Mouse (Mus musculus) hindbrain, embryonic 11.5 days (tissue): ENCODE data around the gene Fancl. TPM values are rescaled to one million over a fixed set of nuclear protein-coding genes. Genes with fewer than 3 reads are reported as not detected.
A peak's percentile ranks its signal among the peaks of the same experiment; 100 is the strongest.
"Not testable (repeated sequence)": the region's sequence is repeated elsewhere in the genome, so short reads cannot be mapped to it uniquely, and the experiment has no call there.

ENCODE experiments used
- ATAC-seq: fragments of 200-750 bp; cut with Nextera tagmentation; 2 replicates; pipeline ENCODE4 v1.8.0; 2017; ENCODE audit warnings: mild to moderate bottlenecking, moderate TSS enrichment, moderate library complexity; ENCODE audit not compliant: low FRiP score
- DNase-seq: peaks from one replicate; pipeline ENCODE4 v3.0.0-alpha.2; 2015; ENCODE audit warnings: low spot score
- H3K27ac ChIP-seq: fragments of 300-500 bp; sonication (generic); 2 replicates; pipeline ENCODE4 v1.5.1; 2014; ENCODE audit warnings: mild to moderate bottlenecking, low read depth, low read length
- H3K27me3 ChIP-seq: fragments of 300-500 bp; sonication (generic); 2 replicates; pipeline ENCODE4 v1.6.1; 2014; ENCODE audit warnings: mild to moderate bottlenecking, low read length, moderate library complexity, mixed read lengths; ENCODE audit not compliant: control insufficient read depth, insufficient read depth
- H3K36me3 ChIP-seq: fragments of 300-500 bp; sonication (generic); 2 replicates; pipeline ENCODE4 v1.6.1; 2014; ENCODE audit warnings: mild to moderate bottlenecking, low read length, moderate library complexity, mixed read lengths; ENCODE audit not compliant: control insufficient read depth, insufficient read depth
- H3K4me1 ChIP-seq: fragments of 300-500 bp; sonication (generic); replicated peaks from 2 replicates; pipeline ENCODE4 v1.6.1; 2014; ENCODE audit warnings: low read length, mixed read lengths; ENCODE audit not compliant: control insufficient read depth, insufficient read depth
- H3K4me2 ChIP-seq: fragments of 300-500 bp; sonication (generic); replicated peaks from 2 replicates; pipeline ENCODE4 v1.6.1; 2014; ENCODE audit warnings: mild to moderate bottlenecking, low read depth, low read length
- H3K4me3 ChIP-seq: fragments of 300-500 bp; sonication (generic); 2 replicates; pipeline ENCODE4 v1.5.1; 2014; ENCODE audit warnings: low read depth, low read length
- H3K9ac ChIP-seq: fragments of 300-500 bp; sonication (generic); 2 replicates; pipeline ENCODE4 v1.6.1; 2014; ENCODE audit warnings: low read depth, low read length
- H3K9me3 ChIP-seq: fragments of 300-500 bp; sonication (generic); 2 replicates; pipeline ENCODE4 v1.6.1; 2016; ENCODE audit warnings: low read length; ENCODE audit not compliant: control insufficient read depth
- WGBS: fragments of 180-500 bp; shearing (Covaris S2); extraction: QIAGEN DNeasy Blood & Tissue Kit; methylation state at CpG from one replicate; pipeline ENCODE4 v1.1.7; 2014; 5-methylcytosine and 5-hydroxymethylcytosine counted together
- polyA plus RNA-seq: library from polyadenylated mRNA; unstranded; fragments of >200 nt; fragmentation: Nextera tagmentation; extraction: Ambion mirVana; gene quantifications from 2 replicates; pipeline ENCODE4 v1.2.1, GENCODE M21; 2014

Gene Fancl
- polyA plus RNA-seq: 29.1 and 31.8 TPM in 2 replicates

DNA sequence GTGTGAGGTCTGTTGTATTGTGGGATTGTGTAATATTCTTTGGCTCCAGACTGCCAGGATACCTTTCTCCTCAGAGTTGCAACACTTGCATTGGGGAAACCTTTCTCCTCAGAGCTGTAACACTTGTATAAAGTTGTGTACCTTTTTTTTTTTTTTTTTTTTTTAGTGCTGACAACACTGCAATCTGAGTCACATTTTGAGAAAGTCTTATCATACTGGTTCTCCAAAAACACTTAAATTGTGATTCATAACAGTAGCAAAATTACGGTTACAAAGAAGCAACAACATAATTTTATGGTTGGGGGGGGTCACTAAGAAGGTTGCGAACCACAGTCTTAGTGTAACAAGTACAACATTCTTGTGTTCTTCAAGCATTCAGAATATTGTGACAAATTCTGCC is at the start of gene Fancl:
Fancl (plus strand) TSS at position 165 of the 400 bp plus-strand sequence.
- Histone ChIP-seq H3K4me3 (peak within 1 kb of the TSS; percentile 67), H3K27me3 (no peaks in the 10 kb centered on the region), H3K9ac (peak within 1 kb of the TSS; percentile 83), H3K4me2 (peak within 1 kb of the TSS; percentile 42), H3K36me3 (no peaks in the 10 kb centered on the region), H3K9me3 (no peaks in the 10 kb centered on the region), H3K4me1 (no peaks in the 10 kb centered on the region), H3K27ac (0 out of 2 replicates have a peak within 1 kb of the TSS, but pooled peaks have one; percentile 20)
- 97% methylated on average over 2 of the region's 2 CpGs for WGBS
- DNase-seq (no peak), ATAC-seq (no peak)

- Histone ChIP-seq H3K36me3 (no peaks in the 10 kb centered on the region), H3K4me2 (no peak overlapping the region), H3K27me3 (no peaks in the 10 kb centered on the region), H3K9ac (no peak overlapping the region), H3K4me1 (no peaks in the 10 kb centered on the region), H3K27ac (no peak overlapping the region), H3K4me3 (no peak overlapping the region), H3K9me3 (no peaks in the 10 kb centered on the region)
- DNase-seq (no peak), ATAC-seq (no peak)
- WGBS: 77% methylated on average over 3 of the region's 3 CpGs
These were observed 49.1 kb upstream of the Fancl start for GRCm38 (mm10) chr11:26336848-26337247.

DNA sequence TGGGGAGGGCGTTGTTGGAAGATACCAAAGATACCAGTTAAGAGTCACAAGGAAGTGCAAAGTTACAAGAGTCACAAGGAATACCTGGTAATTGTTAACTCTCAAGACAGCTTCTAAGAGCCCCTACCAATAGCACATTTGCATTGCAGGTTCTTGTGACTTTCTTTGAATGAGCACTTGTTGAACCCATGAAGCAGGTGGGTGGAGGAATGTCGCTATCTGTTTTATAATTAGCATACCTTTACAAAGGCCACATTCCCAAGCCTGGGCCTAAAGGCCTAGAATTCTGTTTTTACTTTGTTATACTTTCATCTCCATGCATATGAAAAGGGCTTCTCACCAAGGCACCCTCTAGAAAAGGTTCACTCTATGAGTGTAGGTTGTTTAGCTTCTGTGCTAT is 15.8 kb upstream of the Fancl start:
- 70% methylated on average over 2 of the region's 2 CpGs for WGBS
- not testable (repeated sequence) for DNase-seq, H3K9me3 ChIP-seq, H3K4me1 ChIP-seq, H3K4me2 ChIP-seq, H3K27ac ChIP-seq, H3K4me3 ChIP-seq, H3K9ac ChIP-seq, H3K36me3 ChIP-seq, H3K27me3 ChIP-seq, ATAC-seq

GRCm38 (mm10) chr11:26371980-26372379 is 14.0 kb upstream of the Fancl start:
- not testable (repeated sequence) for H3K27ac ChIP-seq, DNase-seq, H3K4me3 ChIP-seq, H3K9me3 ChIP-seq, H3K9ac ChIP-seq, H3K36me3 ChIP-seq, H3K4me1 ChIP-seq, ATAC-seq, H3K27me3 ChIP-seq, H3K4me2 ChIP-seq
- whole genome bisulfite sequencing: 12% methylated on average over 1 of the region's 1 CpGs

- H3K4me3 ChIP-seq: no peak overlapping the region
- H3K4me2 ChIP-seq: no peak overlapping the region
- ATAC-seq (no peak), DNase-seq (no peak)
- no peaks in the 10 kb centered on the region for H3K4me1 ChIP-seq
- H3K36me3 ChIP-seq: no peaks in the 10 kb centered on the region
- no peak overlapping the region for H3K27ac ChIP-seq
- no peaks in the 10 kb centered on the region for H3K9me3 ChIP-seq
- WGBS: 85% methylated on average over 2 of the region's 2 CpGs
- no peak overlapping the region for H3K9ac ChIP-seq
- no peaks in the 10 kb centered on the region for H3K27me3 ChIP-seq
These were observed 11.8 kb upstream of the Fancl start for GRCm38 (mm10) chr11:26374132-26374531.

DNA sequence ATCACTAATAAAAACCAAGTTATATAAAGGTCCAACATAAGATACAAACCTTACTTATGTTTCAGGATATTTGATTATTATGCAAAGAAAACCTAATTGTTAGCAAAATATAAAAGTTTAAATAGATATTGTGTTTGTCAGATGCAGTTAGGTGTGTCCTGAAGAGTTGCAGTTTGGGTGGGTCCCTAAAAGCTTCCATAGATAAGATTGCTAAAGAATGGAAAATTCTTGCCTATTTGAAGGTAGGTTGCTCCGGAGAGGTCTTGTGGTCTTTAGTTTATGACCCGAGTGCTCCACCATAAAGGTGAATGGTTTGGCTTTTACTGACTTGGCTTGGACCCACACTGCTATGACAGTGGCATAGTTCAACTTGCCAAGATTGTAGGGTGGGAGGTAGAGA is 7.9 kb upstream of the Fancl start:
- H3K9ac ChIP-seq: no peak overlapping the region
- no peak overlapping the region for H3K4me3 ChIP-seq
- no peak for ATAC-seq
- H3K9me3 ChIP-seq: no peaks in the 10 kb centered on the region
- no peaks in the 10 kb centered on the region for H3K36me3 ChIP-seq
- no peak for DNase-seq
- WGBS: 89% methylated on average over 2 of the region's 2 CpGs
- H3K27me3 ChIP-seq: no peaks in the 10 kb centered on the region
- no peak overlapping the region for H3K27ac ChIP-seq
- H3K4me2 ChIP-seq: no peak overlapping the region
- no peaks in the 10 kb centered on the region for H3K4me1 ChIP-seq

DNA sequence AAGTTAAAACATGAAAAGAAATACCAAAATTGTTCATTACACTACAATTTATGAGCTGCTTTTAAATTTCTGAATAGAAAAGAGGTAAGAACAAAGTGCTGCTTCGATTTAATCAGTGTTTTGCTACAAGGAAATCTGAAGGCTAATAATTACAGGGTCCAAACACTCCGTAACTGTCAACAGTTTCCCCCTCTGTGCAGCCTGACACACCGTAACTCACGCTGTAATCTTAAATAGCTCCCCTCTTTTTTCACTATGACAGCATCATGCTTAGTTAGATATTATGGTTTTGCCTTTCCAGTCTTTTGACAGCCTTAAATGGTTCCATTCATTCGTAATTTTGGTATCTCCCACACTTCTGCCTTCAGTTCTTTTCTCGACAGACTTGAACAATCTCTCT is 4.4 kb upstream of the Fancl start:
- Histone ChIP-seq H3K9ac (no peak overlapping the region), H3K4me1 (no peaks in the 10 kb centered on the region), H3K4me2 (no peak overlapping the region), H3K36me3 (no peaks in the 10 kb centered on the region), H3K4me3 (no peak overlapping the region), H3K27me3 (no peaks in the 10 kb centered on the region), H3K9me3 (no peaks in the 10 kb centered on the region), H3K27ac (no peak overlapping the region)
- no peak for DNase-seq
- ATAC-seq: no peak
- 83% methylated on average over 6 of the region's 6 CpGs for WGBS

DNA sequence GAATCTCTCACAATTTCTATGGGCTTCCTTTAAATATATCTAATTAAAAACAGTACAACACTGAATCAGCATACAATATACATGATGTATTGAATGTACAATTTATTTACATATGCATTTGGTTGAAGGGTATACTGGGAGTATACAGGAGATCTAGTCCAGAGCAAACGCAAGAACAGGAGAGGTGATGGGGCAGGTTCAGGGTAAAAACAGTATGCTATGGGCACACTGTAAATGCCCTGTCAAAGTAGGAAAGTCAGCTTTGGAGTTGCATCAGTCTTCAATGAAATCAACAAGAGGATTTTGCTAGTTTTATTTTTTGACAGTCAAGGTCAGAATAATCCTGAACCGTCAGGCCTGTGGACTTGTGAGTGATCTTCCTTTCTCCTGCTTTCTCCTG is 743 bp downstream of the Fancl start:
- WGBS: 58% methylated on average over 2 of the region's 2 CpGs
- Histone ChIP-seq H3K27ac (no peak overlapping the region), H3K4me3 (peak overlapping the region; percentile 67), H3K4me2 (peak overlapping the region; percentile 42), H3K9ac (peak overlapping the region; percentile 83), H3K36me3 (no peaks in the 10 kb centered on the region), H3K4me1 (no peaks in the 10 kb centered on the region), H3K27me3 (no peaks in the 10 kb centered on the region), H3K9me3 (no peaks in the 10 kb centered on the region)
- no peak for DNase-seq
- peak; percentile 55 for ATAC-seq

DNA sequence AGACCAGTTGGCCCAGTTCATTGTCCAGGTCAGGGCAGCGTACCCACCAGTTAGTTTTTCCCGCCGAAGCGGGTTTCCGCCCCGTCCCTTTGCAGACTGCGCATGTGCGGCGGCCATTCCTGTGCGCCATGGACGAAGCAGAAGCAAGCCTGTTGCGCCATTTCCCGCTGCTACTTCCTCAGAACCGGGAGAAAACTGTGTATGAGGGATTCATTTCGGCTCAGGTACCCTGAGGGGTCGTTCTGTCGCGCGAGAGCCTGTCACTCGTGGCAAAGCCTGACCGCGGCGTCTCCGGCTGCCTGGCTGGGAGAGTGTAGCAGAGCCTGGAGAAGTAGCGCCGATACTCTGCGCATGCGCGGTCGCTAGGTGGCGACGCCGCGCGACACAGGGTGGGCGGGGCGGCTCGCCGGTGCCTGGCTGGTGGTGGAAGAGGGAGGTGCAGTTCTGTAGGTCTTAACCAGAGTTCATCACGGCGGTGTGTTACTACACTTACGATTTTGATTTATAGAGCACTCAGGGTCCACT is 1.2 kb downstream of the Fancl start:
- H3K4me1 ChIP-seq: no peaks in the 10 kb centered on the region
- no peaks in the 10 kb centered on the region for H3K9me3 ChIP-seq
- H3K4me3 ChIP-seq: peak overlapping the region; percentile 67
- H3K9ac ChIP-seq: peak overlapping the region; percentile 83
- H3K27me3 ChIP-seq: no peaks in the 10 kb centered on the region
- ATAC-seq (peak; percentile 100), DNase-seq (peak; percentile 97)
- WGBS: under 1% methylated on average over 42 of the region's 42 CpGs
- H3K27ac ChIP-seq: peak overlapping the region; percentile 20; the same call in 1 of the 2 replicates
- no peaks in the 10 kb centered on the region for H3K36me3 ChIP-seq
- H3K4me2 ChIP-seq: peak overlapping the region; percentile 42
